Mouse (Mus musculus) limb, embryonic 14.5 days (tissue): ENCODE results near the gene Tob2. TPM values are rescaled to one million over a fixed set of nuclear protein-coding genes. Genes with fewer than 3 reads are reported as not detected.

Experiments used
- ATAC-seq: fragments of 200-750 bp; cut with Nextera tagmentation; 2 replicates; pipeline ENCODE4 v1.8.0; 2017; ENCODE audit warnings: low read depth, moderate number of reproducible peaks, moderate TSS enrichment; ENCODE audit not compliant: low FRiP score
- DNase-seq: peaks from one replicate; pipeline ENCODE4 v3.0.0-alpha.2; 2015; ENCODE audit warnings: low spot score
- H3K27ac ChIP-seq: fragments of 300-500 bp; sonication (generic); replicated peaks from 2 replicates; pipeline ENCODE4 v1.5.1; 2014; ENCODE audit warnings: low read depth, mild to moderate bottlenecking, low read length, moderate library complexity, mixed read lengths
- H3K27me3 ChIP-seq: fragments of 300-500 bp; sonication (generic); 2 replicates; pipeline ENCODE4 v1.6.1; 2014; ENCODE audit warnings: low read length, mixed read lengths; ENCODE audit not compliant: control insufficient read depth, insufficient read depth
- H3K36me3 ChIP-seq: fragments of 300-500 bp; sonication (generic); 2 replicates; pipeline ENCODE4 v1.6.1; 2014; ENCODE audit warnings: mild to moderate bottlenecking, low read length, moderate library complexity, mixed read lengths; ENCODE audit not compliant: control insufficient read depth, insufficient read depth
- H3K4me1 ChIP-seq: fragments of 300-500 bp; sonication (generic); 2 replicates; pipeline ENCODE4 v1.6.1; 2014; ENCODE audit warnings: antibody characterized with exemption, low read length, mixed read lengths; ENCODE audit not compliant: control insufficient read depth, insufficient read depth
- H3K4me2 ChIP-seq: fragments of 300-500 bp; sonication (generic); replicated peaks from 2 replicates; pipeline ENCODE4 v1.6.1; 2014; ENCODE audit warnings: low read depth, mild to moderate bottlenecking, low read length, moderate library complexity; ENCODE audit not compliant: severe bottlenecking
- H3K4me3 ChIP-seq: fragments of 300-500 bp; sonication (generic); replicated peaks from 2 replicates; pipeline ENCODE4 v1.5.1; 2014; ENCODE audit warnings: low read length
- H3K9ac ChIP-seq: fragments of 300-500 bp; sonication (generic); 2 replicates; pipeline ENCODE4 v1.6.1; 2014; ENCODE audit warnings: mild to moderate bottlenecking, low read depth, low read length, moderate library complexity; ENCODE audit not compliant: severe bottlenecking
- H3K9me3 ChIP-seq: fragments of 300-500 bp; sonication (generic); 2 replicates; pipeline ENCODE4 v1.6.1; 2016; ENCODE audit warnings: low read length; ENCODE audit not compliant: control insufficient read depth
- POLR2A ChIP-seq: fragments of 200-500 bp; IDR thresholded peaks from 2 replicates; pipeline ENCODE4 v1.8.0; 2012; ENCODE audit warnings: inconsistent platforms, mild to moderate bottlenecking, moderate library complexity, borderline replicate concordance; ENCODE audit not compliant: insufficient read depth, insufficient read length; ENCODE audit errors: extremely low read depth
- WGBS: fragments of 180-500 bp; shearing (Covaris S2); extraction: QIAGEN DNeasy Blood & Tissue Kit; methylation state at CpG from one replicate; pipeline ENCODE4 v1.1.7; 2014; 5-methylcytosine and 5-hydroxymethylcytosine counted together
- polyA plus RNA-seq, 2 experiments: library from polyadenylated mRNA; depleted of rRNA in 1 of 2; stranded (reverse) in 1 of 2; unstranded in 1 of 2; fragments of >200 nt; fragmentation: Nextera tagmentation in 1 of 2; extraction: Ambion mirVana in 1 of 2; gene quantifications; 2 replicates each; pipeline versions ENCODE4 v1.2.1 to v1.2.3; 2012 to 2014

Tob2 gene
- polyA plus RNA-seq, 2 experiments: 23.4 to 28.1 TPM

- no peaks in the 10 kb centered on the region for H3K27me3 ChIP-seq
- peak overlapping the region; percentile 71 for H3K9ac ChIP-seq
- peak overlapping the region; percentile 72 for H3K4me3 ChIP-seq
- DNase-seq: peak; percentile 99
- peak overlapping the region; percentile 79 for H3K4me2 ChIP-seq
- peaks cover 18% of the 10 kb centered on the region for H3K4me1 ChIP-seq
- no peaks in the 10 kb centered on the region for H3K9me3 ChIP-seq
- 0 out of 2 replicates have a peak, but pooled peaks have one; percentile 38 for TF ChIP-seq POLR2A
- peaks cover 15% of the 10 kb centered on the region for H3K36me3 ChIP-seq
- WGBS: under 1% methylated on average over 67 of the region's 89 CpGs
- H3K27ac ChIP-seq: peak overlapping the region; percentile 83
- peak; percentile 98 for ATAC-seq
These were observed 47.7 kb downstream of the Tob2 start for GRCm38 (mm10) chr15:81810671-81811598.

GRCm38 (mm10) chr15:81810150-81810549 lies 48.4 kb downstream of the Tob2 start:
- WGBS: 2% methylated on average over 10 of the region's 10 CpGs
- H3K9ac ChIP-seq: peak overlapping the region; percentile 44
- no peak for TF ChIP-seq POLR2A
- H3K4me1 ChIP-seq: peaks cover 24% of the 10 kb centered on the region
- DNase-seq (peak; percentile 86), ATAC-seq (no peak)
- H3K4me3 ChIP-seq: peak overlapping the region; percentile 72
- H3K4me2 ChIP-seq: peak overlapping the region; percentile 79
- no peaks in the 10 kb centered on the region for H3K27me3 ChIP-seq
- H3K9me3 ChIP-seq: no peaks in the 10 kb centered on the region
- peaks cover 8% of the 10 kb centered on the region for H3K36me3 ChIP-seq
- H3K27ac ChIP-seq: peak overlapping the region; percentile 83

- 51% methylated on average over 1 of the region's 1 CpGs for WGBS
- no peak for TF ChIP-seq POLR2A
- peak overlapping the region; percentile 83; the same call in 1 of the 2 replicates for H3K27ac ChIP-seq
These were observed 49.0 kb downstream of the Tob2 start for GRCm38 (mm10) chr15:81809550-81809949.

GRCm38 (mm10) chr15:81808799-81809198 lies 49.8 kb downstream of the Tob2 start:
- no peaks in the 10 kb centered on the region for H3K27me3 ChIP-seq
- WGBS: 66% methylated on average over 2 of the region's 2 CpGs
- ATAC-seq: no peak
- no peak overlapping the region for H3K4me2 ChIP-seq
- no peak for DNase-seq
- H3K9ac ChIP-seq: no peak overlapping the region
- no peak for TF ChIP-seq POLR2A
- no peaks in the 10 kb centered on the region for H3K9me3 ChIP-seq
- H3K4me3 ChIP-seq: no peak overlapping the region
- H3K4me1 ChIP-seq: peaks cover 35% of the 10 kb centered on the region
- H3K36me3 ChIP-seq: no peaks in the 10 kb centered on the region
- no peak overlapping the region for H3K27ac ChIP-seq

More at GRCm38 (mm10) chr15:81809550-81809949, 49.0 kb downstream of the Tob2 start:
- Histone ChIP-seq H3K36me3 (peaks cover 2% of the 10 kb centered on the region; the same call in 1 of the 2 replicates), H3K9ac (0 out of 2 replicates have a peak overlapping the region, but pooled peaks have one; percentile 44), H3K9me3 (no peaks in the 10 kb centered on the region), H3K27me3 (no peaks in the 10 kb centered on the region), H3K4me3 (no peak overlapping the region), H3K4me2 (peak overlapping the region; percentile 79), H3K4me1 (peaks cover 27% of the 10 kb centered on the region)
- ATAC-seq: no peak
- no peak for DNase-seq

- H3K36me3 ChIP-seq: no peaks in the 10 kb centered on the region
- DNase-seq (no peak), ATAC-seq (no peak)
- peaks cover 44% of the 10 kb centered on the region for H3K4me1 ChIP-seq
- H3K27me3 ChIP-seq: no peaks in the 10 kb centered on the region
- no peak overlapping the region for H3K9ac ChIP-seq
- no peak for TF ChIP-seq POLR2A
- H3K4me2 ChIP-seq: no peak overlapping the region
- WGBS: 78% methylated on average over 4 of the region's 4 CpGs
- H3K9me3 ChIP-seq: no peaks in the 10 kb centered on the region
- no peak overlapping the region for H3K4me3 ChIP-seq
- H3K27ac ChIP-seq: no peak overlapping the region
These were observed 51.8 kb downstream of the Tob2 start for GRCm38 (mm10) chr15:81806621-81807404.
